Mouse (Mus musculus) heart, postnatal 25 days (tissue): Measurements from ENCODE around the gene C1qc. TPM values are rescaled to one million over a fixed set of nuclear protein-coding genes. Genes with fewer than 3 reads are reported as not detected.
A peak's percentile ranks its signal among the peaks of the same experiment; 100 is the strongest.

Source experiments
- DNase-seq: peaks from one replicate; pipeline ENCODE4 v3.0.0; 2022; ENCODE audit warnings: low spot score
- intact Hi-C: fragments of 180-260 bp; cut with DNase I; formaldehyde crosslinking; loops from one replicate; pipeline ENCODE4 v1.15.1; 2025
- total RNA-seq, 2 experiments: library from RNA; stranded (reverse); gene quantifications; 2 replicates each; pipeline ENCODE4 v1.2.3; 2021

The C1qc gene
- total RNA-seq, 2 experiments from 2014 or later, result 35.2 to 41.2 TPM

DNA sequence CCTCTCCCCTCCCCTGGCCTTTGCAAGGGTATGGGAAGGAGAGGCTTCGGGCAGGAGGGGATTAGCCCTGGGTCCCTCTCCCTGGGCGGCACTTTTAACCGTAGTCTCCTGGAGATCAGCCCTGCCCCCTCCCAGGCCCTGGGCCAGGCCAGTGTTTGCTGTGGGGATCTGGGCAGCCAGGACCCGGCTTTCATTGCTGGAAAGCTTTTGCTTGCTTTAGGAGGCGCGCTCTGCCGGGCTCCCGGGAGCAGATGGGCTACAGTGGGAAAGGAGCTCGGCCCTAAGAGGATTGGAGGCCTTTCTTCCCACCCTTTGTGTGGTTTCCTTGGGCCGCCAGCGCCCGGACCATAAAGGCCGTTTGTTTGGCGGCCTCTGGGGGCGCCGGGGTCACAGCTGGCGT is 31.1 kb downstream of the C1qc start:
- intact Hi-C loops, result no loop called here
- no peak for DNase-seq

- intact Hi-C loops, result no loop called here
Measured at GRCm38 (mm10) chr4:136860022-136860421, 32.8 kb downstream of the C1qc start.

DNA sequence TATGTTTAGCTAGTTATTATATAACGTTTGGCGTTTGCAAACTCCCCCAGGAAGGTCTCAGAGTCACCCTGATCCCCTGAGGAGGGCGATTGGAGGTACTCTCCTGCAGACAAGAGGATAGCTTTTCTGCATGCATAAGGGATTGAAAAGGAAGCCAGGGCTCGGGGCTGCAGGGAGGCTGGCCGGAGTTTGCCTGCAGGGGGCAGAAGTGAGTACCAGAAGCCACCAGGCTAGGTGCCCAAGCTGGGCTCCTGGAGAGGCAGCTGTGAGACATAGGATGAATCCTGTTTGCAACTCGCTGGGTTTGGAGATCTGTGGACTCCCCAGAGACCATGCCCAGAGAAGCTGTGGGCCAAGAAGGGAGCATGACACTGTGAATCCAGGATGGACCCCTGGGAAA is 37.8 kb downstream of the C1qc start:
- no peak for DNase-seq
- intact Hi-C loops, result no loop called here

More at GRCm38 (mm10) chr4:136860022-136860421, 32.8 kb downstream of the C1qc start:
- no peak for DNase-seq

GRCm38 (mm10) chr4:136852989-136853388 is 39.9 kb downstream of the C1qc start:
- intact Hi-C loops, result no loop called here
- DNase-seq, result no peak

- intact Hi-C loops, result no loop called here
- no peak for DNase-seq
Measured at GRCm38 (mm10) chr4:136852119-136852518, 40.7 kb downstream of the C1qc start.

- intact Hi-C loops, result no loop called here
- no peak for DNase-seq
Measured at GRCm38 (mm10) chr4:136848565-136848964, 44.3 kb downstream of the C1qc start.

DNA sequence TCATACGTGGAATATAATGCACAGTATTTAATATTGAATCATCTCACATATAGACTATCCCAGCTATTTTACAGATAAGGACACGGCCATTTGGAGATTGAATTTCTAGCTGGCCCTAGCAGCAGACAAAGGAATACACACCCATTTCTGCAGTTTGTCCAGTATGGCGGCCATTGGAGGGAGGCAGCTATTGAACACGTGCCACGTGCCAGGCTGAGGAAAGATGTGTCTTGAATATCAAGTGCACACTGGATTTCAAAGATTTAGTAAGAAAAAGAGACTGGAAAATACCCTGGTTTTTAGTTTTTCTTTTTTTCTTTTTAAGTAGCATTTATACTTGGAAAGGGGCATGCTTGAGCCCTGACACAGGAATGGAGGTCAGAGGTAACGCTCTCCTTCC is 45.7 kb downstream of the C1qc start:
- intact Hi-C loops, result no loop called here
- DNase-seq, result no peak

GRCm38 (mm10) chr4:136842802-136843201 is 50.1 kb downstream of the C1qc start:
- no peak for DNase-seq
- intact Hi-C loops, result loop anchor here (5.0 kb wide), 2 partner anchors 101 to 146 kb away; no protein-coding TSS in a partner anchor

DNA sequence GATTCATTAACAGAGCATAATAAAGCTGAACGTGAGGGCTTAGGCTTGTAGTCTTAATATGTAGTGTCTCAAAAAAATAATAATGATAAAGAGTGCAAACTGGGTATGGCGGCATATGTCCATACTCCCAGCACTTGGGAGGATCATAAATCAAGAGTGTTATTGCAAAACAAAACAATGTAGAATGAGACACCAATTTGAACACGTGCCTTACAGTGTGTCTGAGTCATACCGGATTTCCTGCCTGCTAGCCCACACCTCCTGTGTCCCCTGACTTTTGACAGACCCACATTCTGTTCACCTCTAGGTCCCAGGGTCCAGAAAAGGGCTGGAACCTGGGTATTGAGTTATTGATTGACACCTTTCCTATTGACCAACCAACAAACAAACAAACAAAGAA is 50.8 kb downstream of the C1qc start:
- DNase-seq, result no peak
- intact Hi-C loops, result loop anchor here (5.0 kb wide), 2 partner anchors 100 to 145 kb away; no protein-coding TSS in a partner anchor

DNA sequence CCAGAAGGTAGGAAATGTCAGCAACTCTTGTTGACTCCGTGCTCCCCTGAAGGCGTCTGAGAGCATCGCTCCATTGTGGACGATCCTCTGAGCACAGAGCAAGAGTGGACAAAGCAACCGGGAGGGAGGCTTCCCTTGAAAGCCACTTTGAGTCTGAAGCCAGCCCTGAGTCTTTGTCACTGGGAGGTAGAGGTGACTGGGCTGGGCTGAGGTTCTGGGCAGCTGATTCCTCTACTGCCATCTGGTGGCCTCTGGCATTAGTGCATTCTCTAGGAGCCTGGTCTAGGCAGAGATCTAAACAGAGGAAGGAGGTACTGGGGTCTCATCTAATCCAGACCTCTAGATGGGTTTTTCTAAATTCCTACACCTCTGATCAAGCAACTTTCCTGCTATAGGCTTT is 51.8 kb downstream of the C1qc start:
- intact Hi-C loops, result loop anchor here (1.0 to 5.0 kb wide), 3 partner anchors 99 to 163 kb away; no protein-coding TSS in a partner anchor
- peak; percentile 24 for DNase-seq

Other genes with a start within 250 kb of the C1qc start
- under 1 TPM; 0.49 to 0.89 TPM for gene Ephb2, start 57.1 kb downstream of the C1qc start, total RNA-seq
- gene C1qb, start 6.9 kb downstream of the C1qc start, total RNA-seq, result 10 to 100 TPM; 47.0 to 48.4 TPM
- gene C1qa, start 5.7 kb upstream of the C1qc start, total RNA-seq, result 10 to 100 TPM; 46.0 to 46.8 TPM
- not detected for gene Epha8, start 63.8 kb upstream of the C1qc start, total RNA-seq
- gene Zbtb40, start 155.7 kb upstream of the C1qc start, total RNA-seq, result 1 to 10 TPM; 7.5 to 7.9 TPM